In the genomic region with DNA sequence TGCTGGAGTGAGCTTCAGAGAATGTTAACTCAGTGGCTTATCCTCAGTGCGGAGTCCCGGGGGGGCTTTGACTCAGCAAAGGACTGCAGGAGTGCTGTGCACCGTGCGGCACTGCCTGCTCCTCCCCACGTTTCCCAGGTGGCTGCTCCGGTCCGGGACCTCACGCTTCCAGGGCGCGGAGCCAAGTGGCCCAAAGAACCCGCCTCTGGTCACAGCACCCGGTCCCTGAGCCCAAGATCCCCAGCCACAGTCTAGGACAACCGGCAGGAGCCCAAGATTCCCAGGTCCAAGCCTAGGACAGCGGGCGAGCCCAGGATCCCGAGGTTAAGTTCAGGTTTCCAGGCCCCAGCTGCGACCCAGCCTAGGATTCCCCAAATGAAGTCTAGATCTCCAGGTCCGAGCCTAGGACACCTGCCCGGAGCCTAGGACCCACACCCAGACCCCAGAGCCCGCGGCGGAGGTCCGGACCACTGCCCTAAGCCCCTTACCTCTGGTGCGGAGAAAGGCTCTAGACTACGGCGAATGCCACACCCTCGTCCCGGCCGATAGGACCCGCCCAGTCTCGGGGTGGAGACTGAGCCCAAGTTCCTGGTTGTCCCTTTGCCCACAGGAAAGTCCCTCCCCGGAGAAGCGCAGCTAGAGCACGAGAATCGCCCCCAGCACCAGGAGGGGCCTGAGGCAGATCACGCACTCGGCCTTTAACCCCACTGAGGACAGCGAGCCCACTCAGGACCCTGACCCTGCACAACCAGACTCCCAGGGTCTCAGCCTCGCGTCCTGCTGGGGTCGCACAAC, we compare ENCODE assay signal across 8 mouse cellular contexts. TPM values are rescaled to one million over a fixed set of nuclear protein-coding genes. Genes with fewer than 3 reads are reported as not detected.
DNase-seq lines count a peak whose midpoint lies in the region; ATAC-seq lines count a peak whose summit lies in the region.

Anxa4 (minus strand) TSS at position 564 of the 795 bp plus-strand sequence.

- peak; percentile 61; the same call in 1 of the 2 replicates for ATAC-seq in forebrain, embryonic 11.5 days (replicated peaks; ENCODE audit: low FRiP score)

- peak; percentile 18 to 39 for DNase-seq in CD8-positive naive resting alpha-beta T cell, adult 2 months (ENCODE audit: low read depth in 2 of 2, low spot score in 2 of 2)
- DNase-seq in adrenal gland, postnatal 10 days: peak; percentile 90
- DNase-seq in forebrain, embryonic 11.5 days (ENCODE audit: low spot score): peak; percentile 81
- DNase-seq in heart, postnatal 25 days (ENCODE audit: low spot score): peak; percentile 74
- DNase-seq in layer of hippocampus, postnatal 10 days (ENCODE audit: low spot score in 2 of 2): peak; percentile 16 to 40
- DNase-seq in midbrain, embryonic 10.5 days (ENCODE audit: low spot score): peak; percentile 64
- DNase-seq in spleen, postnatal 14 days (ENCODE audit: low spot score in 2 of 2): peak; percentile 21 to 29
- DNase-seq in left cerebral cortex, adult 11 months (ENCODE audit: low spot score): no peak

- no peaks in the 10 kb centered on the region for H3K36me3 ChIP-seq in forebrain, embryonic 11.5 days (ENCODE audit: control insufficient read depth, insufficient read depth, low read length)
- no peaks in the 10 kb centered on the region for H3K36me3 ChIP-seq in midbrain, embryonic 10.5 days

- peak within 1 kb of the TSS; percentile 53 for H3K9ac ChIP-seq in forebrain, embryonic 11.5 days (ENCODE audit: low read length)

- WGBS in forebrain, embryonic 11.5 days: under 1% methylated on average over 41 of the region's 41 CpGs
- WGBS in midbrain, embryonic 10.5 days: under 1% methylated on average over 41 of the region's 41 CpGs

- peaks cover 19% of the 10 kb centered on the region for H3K27me3 ChIP-seq in forebrain, embryonic 11.5 days (ENCODE audit: control insufficient read depth, insufficient read depth, low read length)
- H3K27me3 ChIP-seq in midbrain, embryonic 10.5 days (ENCODE audit: low read depth, poor library complexity, severe bottlenecking): peaks cover 73% of the 10 kb centered on the region

- H3K9me3 ChIP-seq in forebrain, embryonic 11.5 days (ENCODE audit: control insufficient read depth, low read length): no peaks in the 10 kb centered on the region
- no peaks in the 10 kb centered on the region for H3K9me3 ChIP-seq in midbrain, embryonic 10.5 days (replicated peaks)

- peak within 1 kb of the TSS; percentile 48 for H3K4me3 ChIP-seq in forebrain, embryonic 11.5 days (ENCODE audit: low read depth, low read length)
- H3K4me3 ChIP-seq in midbrain, embryonic 10.5 days: peak within 1 kb of the TSS; percentile 69

- peak within 1 kb of the TSS; percentile 94 for H3K4me2 ChIP-seq in forebrain, embryonic 11.5 days (ENCODE audit: low read depth, low read length, severe bottlenecking)

- no peak within 1 kb of the TSS for H3K27ac ChIP-seq in forebrain, embryonic 11.5 days (ENCODE audit: low read depth, low read length)
- H3K27ac ChIP-seq in midbrain, embryonic 10.5 days (replicated peaks): peak within 1 kb of the TSS; percentile 63; the same call in 1 of the 2 replicates

- intact Hi-C loops in heart, postnatal 25 days (cut with DNase I): no loop called here

- H3K4me1 ChIP-seq in forebrain, embryonic 11.5 days (replicated peaks; ENCODE audit: control insufficient read depth, insufficient read depth, low read length): peaks cover 2% of the 10 kb centered on the region; the same call in 1 of the 2 replicates
- H3K4me1 ChIP-seq in midbrain, embryonic 10.5 days: peaks cover 16% of the 10 kb centered on the region

RNA-seq across cellular contexts. Expression of gene Anxa4, which starts in this region (rescaled TPM):
- total RNA-seq in adrenal gland, postnatal 10 days (2021): 10 to 100 TPM; 56.1 to 61.2 TPM
- 5.7 and 6.1 TPM in 2 replicates for polyA plus RNA-seq in forebrain, embryonic 11.5 days (2014; fragmentation: Nextera tagmentation; extraction: Ambion mirVana)
- 10 to 100 TPM; 30.1 to 31.5 TPM for total RNA-seq in heart, postnatal 25 days (2021)
- 1 to 10 TPM; 6.1 to 6.4 TPM for total RNA-seq in layer of hippocampus, postnatal 10 days (2021)
- 4.5 and 5.2 TPM in 2 replicates for polyA plus RNA-seq in midbrain, embryonic 10.5 days (2016; fragmentation: Nextera tagmentation; extraction: Ambion mirVana)

Comparison
In these comparisons a context has a peak if more than half of its experiments do, and no peak if none do; other contexts are left out.
1. RNA of gene Anxa4 (total RNA-seq): 56.1 to 61.2 TPM in adrenal gland, postnatal 10 days and 30.1 to 31.5 TPM in heart, postnatal 25 days; 6.1 to 6.4 TPM in layer of hippocampus, postnatal 10 days; every median in the first group is over 4 times any median in the second.